Mouse (Mus musculus): ENCODE results near the gene Gsap.

DNA sequence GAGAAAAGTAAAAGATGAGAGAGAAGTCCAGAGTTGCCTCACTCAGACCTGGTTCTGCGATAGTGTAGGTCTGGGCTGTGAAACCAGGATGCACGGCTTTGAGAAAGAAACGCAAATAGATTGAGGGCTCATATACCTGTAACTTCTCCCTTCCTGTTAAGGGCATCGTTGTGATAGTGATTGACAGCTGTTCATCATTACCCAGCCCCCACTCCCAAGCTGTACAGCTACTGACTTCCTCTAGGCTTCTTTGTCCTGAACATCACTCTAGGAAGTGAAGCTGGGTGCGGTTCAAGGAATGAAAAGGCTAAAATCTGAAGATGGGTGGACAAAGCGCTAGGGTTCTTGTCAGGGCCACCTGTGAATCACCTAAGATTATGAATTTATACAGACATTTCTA, 46.8 kb downstream of the Gsap start:
- TF ChIP-seq GATA1 (IDR thresholded peaks at IDR 0.05; ENCODE audit: borderline replicate concordance, low read length) (no peak), CTCF (IDR thresholded peaks at IDR 0.05; ENCODE audit: low read depth, low read length) (no peak), TAL1 (conservative IDR thresholded peaks at IDR 0.05; ENCODE audit: low read depth, low read length) (no peak), GATA2 (IDR thresholded peaks at IDR 0.05; ENCODE audit: borderline replicate concordance, low read depth, low read length) (no peak), POLR2AphosphoS5 (IDR thresholded peaks at IDR 0.05; ENCODE audit: insufficient replicate concordance, low read depth, low read length) (no peak)
